Mouse (Mus musculus): Measurements from ENCODE around the gene Pcp2. TPM values are rescaled to one million over a fixed set of nuclear protein-coding genes. Genes with fewer than 3 reads are reported as not detected.

Gene Pcp2
- 0.23 and 0.45 TPM in 2 replicates for polyA plus RNA-seq (2015; fragmentation: Nextera tagmentation; extraction: Ambion mirVana)

- no peak within 1 kb of the TSS for H3K4me2 ChIP-seq
Measured at GRCm38 (mm10) chr8:3625445-3625844, at the start of gene Pcp2. Pcp2 (minus strand) TSS chr8:3625545.

GRCm38 (mm10) chr8:3674671-3675070, 49.3 kb upstream of the Pcp2 start:
- Histone ChIP-seq H3K9ac (no peak overlapping the region), H3K9me3 (no peaks in the 10 kb centered on the region), H3K4me1 (replicated peaks) (peaks cover 30% of the 10 kb centered on the region), H3K4me3 (no peak overlapping the region), H3K27me3 (no peaks in the 10 kb centered on the region), H3K36me3 (peaks cover 10% of the 10 kb centered on the region), H3K27ac (no peak overlapping the region), H3K4me2 (no peak overlapping the region)
- 42% methylated on average over 3 of the region's 3 CpGs for WGBS
- ATAC-seq (ENCODE audit: low FRiP score): no peak

More at GRCm38 (mm10) chr8:3625445-3625844, at the start of gene Pcp2:
- no peak within 1 kb of the TSS for H3K4me3 ChIP-seq
- no peak for ATAC-seq (ENCODE audit: low FRiP score)
- H3K9ac ChIP-seq: no peak within 1 kb of the TSS
- peaks cover 11% of the 10 kb centered on the region for H3K4me1 ChIP-seq (replicated peaks)
- WGBS: 60% methylated on average over 1 of the region's 1 CpGs
- H3K27me3 ChIP-seq: peaks cover 13% of the 10 kb centered on the region
- H3K9me3 ChIP-seq: no peaks in the 10 kb centered on the region
- H3K27ac ChIP-seq: no peak within 1 kb of the TSS
- H3K36me3 ChIP-seq: peaks cover 4% of the 10 kb centered on the region; the same call in 1 of the 2 replicates

DNA sequence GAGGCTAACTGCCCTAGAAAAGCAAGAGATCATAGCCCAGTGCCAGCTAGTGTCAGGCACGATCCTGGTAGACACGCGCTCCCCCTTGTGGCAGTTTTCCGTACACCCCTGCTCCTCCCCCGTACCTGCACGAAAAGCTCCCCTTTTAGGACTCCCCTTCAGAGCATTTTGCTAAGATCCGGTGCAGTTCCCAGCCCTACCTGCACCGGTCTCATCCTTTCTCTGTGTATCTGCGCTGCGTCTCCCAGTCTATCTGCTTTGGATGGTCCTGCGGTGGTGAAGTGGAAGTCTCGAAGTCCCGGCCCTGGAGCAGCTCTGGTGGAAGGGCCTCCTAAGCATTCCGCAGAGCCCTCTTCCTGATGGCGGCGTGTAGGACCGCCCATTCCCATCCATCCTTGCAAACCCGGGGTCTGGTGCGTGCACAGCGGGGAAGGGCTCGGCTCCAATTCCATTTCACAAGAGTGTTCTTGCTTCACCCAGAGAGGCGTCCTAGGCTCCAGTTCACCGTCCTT, 46.7 kb upstream of the Pcp2 start, which contains the start of gene Fcor:
TSS of gene Fcor (minus strand) at position 383 of the 512 bp plus-strand sequence.
- under 1% methylated on average over 23 of the region's 23 CpGs for WGBS
- no peaks in the 10 kb centered on the region for H3K36me3 ChIP-seq
- no peaks in the 10 kb centered on the region for H3K9me3 ChIP-seq
- peak within 1 kb of the TSS; percentile 67 for H3K9ac ChIP-seq
- peak within 1 kb of the TSS; percentile 48 for H3K4me3 ChIP-seq
- peak within 1 kb of the TSS; percentile 83 for H3K27ac ChIP-seq
- peaks cover 12% of the 10 kb centered on the region for H3K4me1 ChIP-seq (replicated peaks)
- peak; percentile 89 for ATAC-seq (ENCODE audit: low FRiP score)
- H3K4me2 ChIP-seq: peak within 1 kb of the TSS; percentile 61
- no peaks in the 10 kb centered on the region for H3K27me3 ChIP-seq

GRCm38 (mm10) chr8:3670388-3670787, 45.0 kb upstream of the Pcp2 start:
- H3K4me2 ChIP-seq: no peak overlapping the region
- H3K27me3 ChIP-seq: 0 out of 2 replicates have a peak, but pooled peaks cover 3% of the 10 kb centered on the region
- no peak overlapping the region for H3K27ac ChIP-seq
- no peaks in the 10 kb centered on the region for H3K36me3 ChIP-seq
- no peak for ATAC-seq (ENCODE audit: low FRiP score)
- 0 out of 2 replicates have a peak, but pooled peaks cover 7% of the 10 kb centered on the region for H3K4me1 ChIP-seq (replicated peaks)
- 95% methylated on average over 2 of the region's 2 CpGs for WGBS
- no peak overlapping the region for H3K4me3 ChIP-seq
- no peak overlapping the region for H3K9ac ChIP-seq
- H3K9me3 ChIP-seq: no peaks in the 10 kb centered on the region

DNA sequence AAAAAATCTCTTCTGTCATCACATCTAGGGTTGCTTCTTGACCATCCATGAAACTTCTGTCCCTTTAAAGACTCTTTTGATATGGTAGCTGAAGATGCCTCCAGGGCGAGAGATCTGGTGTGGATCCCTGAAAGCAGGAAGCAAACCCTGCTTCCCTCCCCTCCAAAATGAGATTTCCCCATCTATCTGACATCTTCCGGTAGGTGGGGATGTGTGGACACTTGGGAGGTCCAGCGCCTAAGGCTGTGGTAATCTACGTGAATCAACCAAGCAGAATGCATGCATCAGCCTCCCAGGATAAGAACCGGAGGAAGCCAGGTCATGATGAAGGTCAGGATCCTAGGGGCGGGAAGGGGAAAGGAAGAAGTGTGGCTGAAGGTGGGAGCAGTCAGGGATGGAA, 40.2 kb upstream of the Pcp2 start, which contains the start of gene Mcemp1:
TSS of gene Mcemp1 (plus strand) at position 248 of the 400 bp plus-strand sequence.
- Histone ChIP-seq H3K4me1 (replicated peaks) (no peaks in the 10 kb centered on the region), H3K9me3 (no peaks in the 10 kb centered on the region), H3K4me2 (no peak within 1 kb of the TSS), H3K27me3 (0 out of 2 replicates have a peak, but pooled peaks cover 3% of the 10 kb centered on the region), H3K9ac (no peak within 1 kb of the TSS), H3K27ac (no peak within 1 kb of the TSS), H3K36me3 (no peaks in the 10 kb centered on the region), H3K4me3 (no peak within 1 kb of the TSS)
- WGBS: 84% methylated on average over 6 of the region's 6 CpGs
- no peak for ATAC-seq (ENCODE audit: low FRiP score)

DNA sequence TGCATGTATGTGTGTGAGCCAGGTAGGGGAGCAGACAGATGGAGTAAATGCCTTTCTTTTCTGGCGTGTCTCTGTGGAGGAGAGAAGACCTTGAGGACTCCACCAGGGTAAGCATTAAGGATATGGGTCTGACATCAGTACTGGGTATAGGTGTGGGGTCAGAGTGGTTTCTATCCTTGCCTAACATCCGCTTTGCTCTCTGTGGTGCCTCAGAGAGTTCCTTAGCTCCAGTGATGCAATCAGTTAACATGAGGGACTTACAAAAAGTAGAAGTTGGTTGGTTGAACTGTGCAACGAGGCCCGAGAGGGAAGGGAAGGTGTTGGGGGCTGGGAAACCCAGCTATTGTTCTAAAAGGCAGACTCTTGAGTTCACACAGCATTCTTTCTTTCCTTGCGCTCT, 39.1 kb upstream of the Pcp2 start:
- Histone ChIP-seq H3K4me3 (no peak overlapping the region), H3K9me3 (no peaks in the 10 kb centered on the region), H3K9ac (no peak overlapping the region), H3K27me3 (0 out of 2 replicates have a peak, but pooled peaks cover 3% of the 10 kb centered on the region), H3K4me1 (replicated peaks) (no peaks in the 10 kb centered on the region), H3K4me2 (no peak overlapping the region), H3K36me3 (no peaks in the 10 kb centered on the region), H3K27ac (no peak overlapping the region)
- no peak for ATAC-seq (ENCODE audit: low FRiP score)
- 64% methylated on average over 5 of the region's 5 CpGs for WGBS

DNA sequence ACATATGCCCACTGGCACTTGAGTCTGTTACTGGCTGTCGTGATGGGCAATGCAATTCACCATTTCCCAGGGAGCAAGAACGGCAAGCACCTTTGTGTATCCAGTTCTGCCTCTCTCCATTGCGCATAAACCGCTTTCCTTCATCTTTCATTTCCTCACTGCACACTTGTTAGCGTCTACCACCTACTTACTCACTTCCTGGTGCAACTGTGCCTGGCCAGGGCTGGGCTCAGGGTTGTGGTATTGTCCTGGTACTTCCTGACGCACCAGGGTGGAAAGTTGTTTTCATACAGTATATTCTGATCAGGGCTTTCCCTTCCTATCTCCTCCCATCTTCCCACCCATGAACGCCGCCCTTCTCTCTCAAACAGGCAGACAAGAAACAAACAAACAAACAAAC, 35.5 kb upstream of the Pcp2 start:
- Histone ChIP-seq H3K27me3 (0 out of 2 replicates have a peak, but pooled peaks cover 1% of the 10 kb centered on the region), H3K9me3 (no peaks in the 10 kb centered on the region), H3K27ac (no peak overlapping the region), H3K36me3 (no peaks in the 10 kb centered on the region), H3K9ac (no peak overlapping the region), H3K4me2 (no peak overlapping the region), H3K4me3 (no peak overlapping the region), H3K4me1 (replicated peaks) (peaks cover 8% of the 10 kb centered on the region)
- WGBS: 88% methylated on average over 8 of the region's 8 CpGs
- no peak for ATAC-seq (ENCODE audit: low FRiP score)

- WGBS: 26% methylated on average over 7 of the region's 7 CpGs
- H3K4me3 ChIP-seq: no peak overlapping the region
- 0 out of 2 replicates have a peak overlapping the region, but pooled peaks have one; percentile 1 for H3K9ac ChIP-seq
- peaks cover 8% of the 10 kb centered on the region for H3K4me1 ChIP-seq (replicated peaks)
- no peaks in the 10 kb centered on the region for H3K9me3 ChIP-seq
- H3K36me3 ChIP-seq: no peaks in the 10 kb centered on the region
- no peaks in the 10 kb centered on the region for H3K27me3 ChIP-seq
- H3K27ac ChIP-seq: no peak overlapping the region
- ATAC-seq (ENCODE audit: low FRiP score): peak; percentile 53; the same call in 1 of the 2 replicates
- peak overlapping the region; percentile 22; the same call in 1 of the 2 replicates for H3K4me2 ChIP-seq
Measured at GRCm38 (mm10) chr8:3656725-3657381, 31.5 kb upstream of the Pcp2 start.

DNA sequence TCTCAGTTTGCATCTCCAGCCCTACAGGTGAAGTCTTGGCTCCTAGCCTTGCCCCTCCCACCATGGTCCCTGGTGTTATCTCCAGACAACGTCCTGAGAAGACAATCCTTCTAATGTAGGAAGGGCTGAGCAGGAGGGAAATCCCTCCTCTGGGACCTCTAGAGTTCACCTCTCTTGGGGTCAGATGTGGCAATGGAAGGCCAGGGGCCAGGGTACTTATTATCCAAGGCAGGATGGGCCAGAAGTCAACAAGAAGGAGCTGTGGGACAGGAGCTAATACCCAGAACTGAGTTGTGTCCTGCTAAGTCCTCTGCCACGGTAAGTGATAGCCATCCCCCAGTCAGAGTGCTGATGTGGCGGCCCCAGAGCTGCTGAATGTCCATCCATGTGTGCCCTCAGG, 30.2 kb upstream of the Pcp2 start, which contains the start of gene Retn:
TSS of gene Retn (plus strand) at position 245 of the 400 bp plus-strand sequence.
- no peak within 1 kb of the TSS for H3K4me3 ChIP-seq
- H3K36me3 ChIP-seq: no peaks in the 10 kb centered on the region
- 86% methylated on average over 3 of the region's 3 CpGs for WGBS
- H3K9me3 ChIP-seq: no peaks in the 10 kb centered on the region
- H3K27ac ChIP-seq: no peak within 1 kb of the TSS
- no peaks in the 10 kb centered on the region for H3K27me3 ChIP-seq
- peaks cover 8% of the 10 kb centered on the region for H3K4me1 ChIP-seq (replicated peaks)
- no peak within 1 kb of the TSS for H3K9ac ChIP-seq
- ATAC-seq (ENCODE audit: low FRiP score): no peak
- no peak within 1 kb of the TSS for H3K4me2 ChIP-seq

DNA sequence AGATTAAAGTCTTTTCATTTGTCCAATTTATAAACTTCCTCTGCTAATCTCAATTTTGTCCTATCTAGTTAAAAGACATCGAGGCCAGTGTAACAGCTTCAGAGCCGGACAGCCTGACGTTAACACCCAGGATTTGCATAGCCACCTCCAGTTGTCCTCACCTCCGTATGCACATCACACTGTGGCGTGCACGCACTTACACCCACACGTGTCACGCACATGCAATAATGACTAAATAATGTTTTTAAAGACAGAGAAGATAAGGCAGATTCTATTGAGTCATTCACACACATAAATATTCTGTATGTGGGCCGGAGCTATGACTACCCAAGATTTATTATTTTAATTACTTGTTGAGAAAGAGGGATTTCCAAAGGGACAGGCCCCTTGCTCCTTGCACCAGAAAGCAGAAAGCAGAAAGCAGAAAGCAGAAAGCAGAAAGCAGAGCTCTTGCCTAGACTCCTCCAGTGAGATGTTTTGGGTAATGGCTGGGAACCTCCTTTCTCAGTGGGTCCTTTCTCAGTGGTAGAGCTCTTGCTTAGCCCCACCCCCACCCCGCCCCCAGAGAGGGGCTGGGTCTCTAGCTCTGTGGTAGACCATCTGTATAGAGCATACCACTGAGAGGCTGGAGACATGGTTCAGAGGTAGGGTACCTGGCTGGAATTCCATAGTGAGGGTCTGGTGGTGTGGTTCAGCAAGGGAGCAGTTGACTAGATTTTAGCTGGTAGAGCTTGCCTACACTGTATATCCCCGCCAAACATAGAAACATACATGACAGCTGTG, 29.6 kb upstream of the Pcp2 start:
- H3K36me3 ChIP-seq: no peaks in the 10 kb centered on the region
- H3K9me3 ChIP-seq: no peaks in the 10 kb centered on the region
- H3K27me3 ChIP-seq: no peaks in the 10 kb centered on the region
- H3K9ac ChIP-seq: no peak overlapping the region
- H3K27ac ChIP-seq: no peak overlapping the region
- 72% methylated on average over 11 of the region's 11 CpGs for WGBS
- peaks cover 8% of the 10 kb centered on the region for H3K4me1 ChIP-seq (replicated peaks)
- ATAC-seq (ENCODE audit: low FRiP score): 0 out of 2 replicates have a peak, but pooled peaks have one; percentile 6
- H3K4me2 ChIP-seq: no peak overlapping the region
- no peak overlapping the region for H3K4me3 ChIP-seq

DNA sequence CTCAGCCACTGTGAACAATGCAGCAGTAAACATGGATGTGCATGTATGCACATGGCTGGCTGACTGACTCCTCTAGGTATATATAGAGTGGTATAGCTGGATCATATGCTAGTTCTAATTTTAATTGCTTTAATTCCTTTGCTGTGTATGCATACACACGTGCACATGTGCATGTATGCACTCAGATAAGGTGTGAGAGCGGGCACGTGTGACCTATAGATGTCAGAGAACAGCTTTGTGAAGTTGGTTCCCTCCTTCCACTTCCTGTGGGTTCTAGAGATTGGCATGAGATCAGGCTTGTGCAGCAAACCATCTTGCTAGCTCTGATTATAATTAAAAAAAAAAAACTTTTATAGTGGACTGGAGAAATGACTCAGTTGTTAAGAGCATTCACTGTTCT, 27.5 kb upstream of the Pcp2 start:
- no peaks in the 10 kb centered on the region for H3K36me3 ChIP-seq
- no peaks in the 10 kb centered on the region for H3K9me3 ChIP-seq
- H3K9ac ChIP-seq: no peak overlapping the region
- no peak for ATAC-seq (ENCODE audit: low FRiP score)
- peaks cover 8% of the 10 kb centered on the region for H3K4me1 ChIP-seq (replicated peaks)
- no peak overlapping the region for H3K4me2 ChIP-seq
- no peak overlapping the region for H3K4me3 ChIP-seq
- H3K27ac ChIP-seq: no peak overlapping the region
- 73% methylated on average over 3 of the region's 3 CpGs for WGBS
- no peaks in the 10 kb centered on the region for H3K27me3 ChIP-seq

GRCm38 (mm10) chr8:3648990-3649389, 23.6 kb upstream of the Pcp2 start:
- Histone ChIP-seq H3K27me3 (no peaks in the 10 kb centered on the region), H3K4me2 (no peak overlapping the region), H3K27ac (no peak overlapping the region), H3K4me3 (no peak overlapping the region), H3K9ac (no peak overlapping the region), H3K9me3 (no peaks in the 10 kb centered on the region), H3K4me1 (replicated peaks) (no peaks in the 10 kb centered on the region), H3K36me3 (no peaks in the 10 kb centered on the region)
- WGBS: 36% methylated on average over 1 of the region's 1 CpGs
- ATAC-seq (ENCODE audit: low FRiP score): no peak

Measured in hindbrain, embryonic 13.5 days (tissue).